Mouse (Mus musculus) heart, embryonic 10.5 days (tissue): ENCODE measurements around the gene Nubp1. TPM values are rescaled to one million over a fixed set of nuclear protein-coding genes. Genes with fewer than 3 reads are reported as not detected.

Experiments
- DNase-seq: peaks from one replicate; pipeline ENCODE4 v3.0.0-alpha.2; 2017; ENCODE audit warnings: low spot score
- H3K27ac ChIP-seq: fragments of 300-500 bp; sonication (generic); 2 replicates; pipeline ENCODE4 v1.5.1; 2016; ENCODE audit warnings: mild to moderate bottlenecking
- H3K27me3 ChIP-seq: fragments of 300-500 bp; sonication (generic); 2 replicates; pipeline ENCODE4 v1.6.1; 2016; ENCODE audit warnings: mild to moderate bottlenecking; ENCODE audit not compliant: poor library complexity, insufficient read depth, severe bottlenecking
- H3K36me3 ChIP-seq: fragments of 300-500 bp; sonication (generic); 2 replicates; pipeline ENCODE4 v1.6.1; 2016; ENCODE audit warnings: mild to moderate bottlenecking, moderate library complexity
- H3K4me1 ChIP-seq: fragments of 300-500 bp; sonication (generic); 2 replicates; pipeline ENCODE4 v1.6.1; 2016; ENCODE audit warnings: mild to moderate bottlenecking
- H3K4me3 ChIP-seq: fragments of 300-500 bp; sonication (generic); 2 replicates; pipeline ENCODE4 v1.5.1; 2016; ENCODE audit warnings: mild to moderate bottlenecking, moderate library complexity
- H3K9me3 ChIP-seq: fragments of 300-500 bp; sonication (generic); 2 replicates; pipeline ENCODE4 v1.6.1; 2016; ENCODE audit warnings: mild to moderate bottlenecking, moderate library complexity
- WGBS: fragments of 180-500 bp; shearing (Covaris S2); methylation state at CpG from one replicate; pipeline ENCODE4 v1.1.7; 2016; 5-methylcytosine and 5-hydroxymethylcytosine counted together
- polyA plus RNA-seq: library from polyadenylated mRNA; unstranded; fragments of >200 nt; fragmentation: Nextera tagmentation; extraction: Ambion mirVana; gene quantifications from 2 replicates; pipeline ENCODE4 v1.2.1, GENCODE M21; 2016

Gene Nubp1
- polyA plus RNA-seq: 60.1 and 70.9 TPM in 2 replicates

DNA sequence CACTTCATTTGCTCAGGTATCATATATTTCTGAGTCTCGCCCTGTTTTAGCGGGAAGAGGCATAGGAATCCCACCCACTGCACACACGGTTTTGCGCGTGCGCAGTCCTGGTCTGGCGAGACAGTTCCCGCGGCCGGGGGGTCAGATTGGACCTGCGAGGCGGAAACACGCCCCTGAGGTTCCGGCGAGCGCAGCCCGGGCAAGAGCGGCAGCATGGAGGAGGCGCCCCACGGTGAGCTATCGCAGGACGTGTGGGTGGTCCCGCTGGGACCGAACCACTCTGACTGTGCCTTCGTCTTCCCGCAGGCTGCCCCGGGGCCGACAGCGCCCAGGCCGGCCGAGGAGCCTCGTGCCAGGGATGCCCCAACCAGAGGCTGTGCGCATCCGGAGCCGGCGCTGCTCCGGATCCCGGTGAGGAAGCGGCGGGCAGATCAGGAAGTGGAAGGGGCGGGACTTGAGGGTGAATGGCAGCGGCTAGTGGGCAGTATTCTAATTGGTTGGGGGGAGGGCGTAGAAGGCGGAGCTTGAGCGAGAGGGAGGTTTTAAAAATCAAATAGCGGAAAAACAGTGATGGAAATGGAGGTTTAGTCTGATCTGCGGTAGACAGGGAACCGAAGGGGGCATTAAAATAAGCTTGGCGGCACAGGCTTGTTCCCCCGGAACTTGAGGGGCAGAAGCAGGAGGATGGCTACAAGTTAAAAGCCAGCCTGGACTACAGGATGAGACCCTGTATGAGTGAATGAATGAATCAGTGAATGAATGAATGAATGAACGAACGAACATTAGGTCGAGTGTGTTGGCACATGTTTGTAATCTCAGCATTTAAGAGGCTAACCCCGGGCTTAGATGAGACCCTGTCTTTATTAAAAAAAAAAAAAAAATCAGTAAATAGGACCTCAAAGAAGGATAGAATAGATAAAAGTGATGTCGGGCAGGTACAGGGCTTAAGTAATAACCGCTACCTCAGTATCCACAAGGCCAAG lies at the start of gene Nubp1:
Nubp1 (plus strand) TSS at position 185 of the 983 bp plus-strand sequence.
- Histone ChIP-seq H3K9me3 (no peaks in the 10 kb centered on the region), H3K36me3 (peaks cover 37% of the 10 kb centered on the region), H3K4me1 (peaks cover 12% of the 10 kb centered on the region), H3K27me3 (no peaks in the 10 kb centered on the region), H3K27ac (peak within 1 kb of the TSS; percentile 91), H3K4me3 (peak within 1 kb of the TSS; percentile 71)
- WGBS: 3% methylated on average over 56 of the region's 56 CpGs
- peak; percentile 98 for DNase-seq

DNA sequence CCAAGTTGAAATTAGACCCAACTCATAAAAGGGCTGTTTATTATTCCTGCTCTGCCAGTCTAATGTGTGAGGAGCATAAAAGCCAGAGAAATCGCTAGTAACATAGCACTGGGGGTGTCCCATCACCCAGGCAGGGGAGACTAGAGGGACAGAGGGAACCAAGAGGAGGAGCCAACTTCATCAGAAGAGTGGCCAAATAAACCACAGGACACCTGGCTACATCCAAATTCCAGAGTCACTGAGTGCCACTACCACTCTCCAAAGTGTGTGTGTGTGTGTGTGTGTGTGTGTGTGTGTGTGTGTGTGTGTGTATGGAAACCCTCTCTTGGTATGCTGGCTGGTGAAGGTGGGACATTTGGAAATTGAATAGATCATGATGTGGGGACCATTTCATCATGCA lies 48.7 kb upstream of the Nubp1 start:
- Histone ChIP-seq H3K4me1 (peaks cover 15% of the 10 kb centered on the region), H3K9me3 (no peaks in the 10 kb centered on the region), H3K27ac (no peak overlapping the region), H3K4me3 (no peak overlapping the region), H3K36me3 (no peaks in the 10 kb centered on the region), H3K27me3 (peaks cover 12% of the 10 kb centered on the region; the same call in 1 of the 2 replicates)
- whole genome bisulfite sequencing: 67% methylated on average over 1 of the region's 1 CpGs
- DNase-seq: no peak

DNA sequence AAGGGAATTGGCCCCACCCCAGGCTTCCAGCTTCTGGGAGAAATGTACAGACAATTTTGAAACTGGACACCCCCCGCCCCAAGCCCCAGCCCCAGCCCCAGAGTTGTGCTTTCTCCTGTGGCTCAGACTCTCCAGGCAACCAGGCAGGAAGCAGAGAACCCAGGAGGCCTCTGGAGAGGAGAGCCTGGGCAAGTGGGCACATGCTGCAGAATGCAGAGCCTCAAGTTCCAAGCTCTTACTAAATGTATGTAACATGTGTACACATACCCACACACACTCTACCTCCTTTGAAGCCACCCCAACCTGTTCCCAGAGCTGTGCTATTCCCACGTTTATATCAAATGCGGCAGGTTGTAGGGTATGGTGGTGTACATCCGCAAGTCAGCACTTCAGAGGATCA lies 46.0 kb upstream of the Nubp1 start:
- Histone ChIP-seq H3K4me1 (peaks cover 24% of the 10 kb centered on the region), H3K36me3 (no peaks in the 10 kb centered on the region), H3K27ac (no peak overlapping the region), H3K9me3 (no peaks in the 10 kb centered on the region), H3K4me3 (no peak overlapping the region), H3K27me3 (no peaks in the 10 kb centered on the region)
- 80% methylated on average over 4 of the region's 4 CpGs for WGBS
- DNase-seq: no peak

DNA sequence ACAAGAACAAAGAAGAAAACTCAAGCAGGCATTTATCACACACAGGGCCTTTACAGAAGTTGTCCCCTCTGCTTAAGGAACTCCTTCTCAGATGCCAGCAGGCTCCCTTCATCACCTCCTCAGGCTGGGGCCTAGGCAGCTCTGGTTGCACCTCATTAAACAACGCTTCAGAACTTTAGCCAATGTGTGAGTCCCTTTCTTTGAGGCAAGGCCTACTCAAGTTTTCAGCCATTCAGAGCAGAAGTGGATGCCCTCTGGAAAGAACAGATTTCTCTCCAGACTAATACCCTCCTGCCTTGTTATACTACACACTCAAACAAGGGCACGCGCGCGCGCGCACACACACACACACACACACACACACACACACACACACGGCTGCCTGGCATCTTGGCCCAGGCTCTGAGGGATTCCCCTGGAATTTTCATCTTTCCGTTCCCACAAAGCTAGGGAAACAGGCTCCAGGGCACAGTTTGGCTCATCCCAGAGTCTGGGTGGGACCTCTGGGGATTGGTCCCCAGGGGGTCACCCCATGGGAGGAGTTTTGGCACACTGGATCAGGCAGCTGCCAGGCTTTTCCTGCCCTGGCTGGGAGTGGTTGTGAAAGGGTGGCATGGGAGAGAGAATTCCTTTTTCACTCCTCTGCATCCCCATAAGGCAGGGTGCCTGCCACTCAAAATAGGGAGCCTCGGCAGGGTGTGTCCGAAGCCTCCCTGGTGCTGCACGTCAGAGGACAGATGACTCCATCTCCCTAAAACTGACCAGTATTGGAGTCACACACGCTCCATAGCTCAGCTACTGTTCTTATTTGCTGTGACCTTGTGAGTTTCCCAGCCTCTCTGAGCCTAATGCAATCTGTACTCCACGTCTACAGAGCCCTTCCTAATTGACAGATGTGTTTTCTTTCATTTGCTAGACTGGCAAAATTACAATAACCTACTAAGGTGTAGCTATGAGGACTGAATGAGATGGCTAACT lies 45.2 kb upstream of the Nubp1 start:
- Histone ChIP-seq H3K27me3 (no peaks in the 10 kb centered on the region), H3K9me3 (no peaks in the 10 kb centered on the region), H3K27ac (peak overlapping the region; percentile 42; the same call in 1 of the 2 replicates), H3K4me1 (peaks cover 24% of the 10 kb centered on the region), H3K4me3 (no peak overlapping the region), H3K36me3 (no peaks in the 10 kb centered on the region)
- DNase-seq: no peak
- WGBS: 79% methylated on average over 14 of the region's 14 CpGs

DNA sequence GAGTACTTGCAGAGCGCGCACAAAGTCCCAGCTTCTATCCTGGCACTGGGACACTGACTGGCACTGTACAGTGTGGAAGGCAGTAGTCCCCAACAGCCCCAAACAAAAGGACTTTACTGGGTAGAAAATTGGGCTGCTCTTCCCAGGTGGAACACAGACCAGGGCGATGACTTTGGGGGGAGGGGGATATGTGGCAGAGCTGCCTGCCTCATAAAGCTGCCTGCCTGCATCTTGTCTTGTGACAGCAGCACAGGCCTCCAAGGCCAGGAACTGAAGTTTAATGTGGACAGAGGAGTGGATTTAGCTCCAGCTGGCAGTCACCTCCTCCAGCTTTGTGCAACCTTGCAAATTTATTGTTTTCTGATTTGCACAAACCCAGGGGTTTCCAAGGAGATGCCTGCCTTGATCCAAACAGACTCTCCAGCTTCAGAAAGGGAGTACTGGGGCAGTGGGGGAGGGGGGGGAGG lies 42.2 kb upstream of the Nubp1 start:
- no peak for DNase-seq
- H3K27ac ChIP-seq: peak overlapping the region; percentile 47
- peaks cover 27% of the 10 kb centered on the region for H3K4me1 ChIP-seq
- H3K9me3 ChIP-seq: no peaks in the 10 kb centered on the region
- H3K36me3 ChIP-seq: no peaks in the 10 kb centered on the region
- H3K4me3 ChIP-seq: no peak overlapping the region
- 64% methylated on average over 3 of the region's 3 CpGs for WGBS
- H3K27me3 ChIP-seq: no peaks in the 10 kb centered on the region

DNA sequence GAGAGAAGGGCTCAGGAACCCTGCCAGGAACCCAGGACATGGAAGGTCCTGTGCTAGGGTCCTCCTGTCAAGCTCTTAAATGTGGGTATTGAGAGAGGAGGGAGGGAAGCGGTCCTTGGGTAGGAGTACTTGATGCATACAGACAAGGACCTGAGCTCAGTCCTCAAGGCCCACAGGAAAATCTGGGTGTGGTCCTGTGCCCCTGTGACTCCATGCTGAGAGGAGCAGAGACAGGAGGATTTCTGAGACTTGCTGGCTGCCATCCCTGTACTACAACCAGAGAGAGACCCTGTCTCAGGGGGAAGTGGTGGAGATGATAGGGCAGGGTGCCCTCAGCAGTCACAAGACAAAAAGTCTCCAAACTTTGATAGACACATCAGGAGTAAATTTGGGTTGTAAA lies 41.8 kb upstream of the Nubp1 start:
- Histone ChIP-seq H3K4me3 (no peak overlapping the region), H3K36me3 (no peaks in the 10 kb centered on the region), H3K4me1 (peaks cover 30% of the 10 kb centered on the region), H3K27ac (peak overlapping the region; percentile 47; the same call in 1 of the 2 replicates), H3K9me3 (no peaks in the 10 kb centered on the region), H3K27me3 (no peaks in the 10 kb centered on the region)
- DNase-seq: no peak
- WGBS: 89% methylated on average over 1 of the region's 1 CpGs

DNA sequence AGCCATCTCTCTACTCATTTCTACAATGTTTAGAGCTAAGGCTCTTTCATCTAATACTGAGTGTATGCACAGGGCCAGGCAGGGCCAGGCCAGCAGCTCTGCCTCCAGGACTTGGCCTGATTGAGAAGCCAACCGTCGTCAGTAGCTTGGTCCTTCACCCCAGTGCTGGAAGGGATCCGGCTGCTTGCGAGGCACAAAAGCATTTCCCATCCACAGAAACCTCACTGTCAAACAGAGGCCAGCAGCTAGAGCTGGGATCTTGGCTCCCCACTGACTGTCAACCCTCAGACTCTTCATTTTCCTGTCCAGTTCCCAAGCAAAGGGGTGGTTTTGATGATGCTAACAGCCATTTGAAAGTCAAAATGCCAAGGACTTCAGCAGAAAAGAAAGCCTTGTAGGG lies 39.4 kb upstream of the Nubp1 start:
- Histone ChIP-seq H3K9me3 (no peaks in the 10 kb centered on the region), H3K4me1 (peaks cover 27% of the 10 kb centered on the region), H3K27ac (no peak overlapping the region), H3K4me3 (no peak overlapping the region), H3K27me3 (no peaks in the 10 kb centered on the region), H3K36me3 (no peaks in the 10 kb centered on the region)
- WGBS: 78% methylated on average over 4 of the region's 4 CpGs
- DNase-seq: no peak

DNA sequence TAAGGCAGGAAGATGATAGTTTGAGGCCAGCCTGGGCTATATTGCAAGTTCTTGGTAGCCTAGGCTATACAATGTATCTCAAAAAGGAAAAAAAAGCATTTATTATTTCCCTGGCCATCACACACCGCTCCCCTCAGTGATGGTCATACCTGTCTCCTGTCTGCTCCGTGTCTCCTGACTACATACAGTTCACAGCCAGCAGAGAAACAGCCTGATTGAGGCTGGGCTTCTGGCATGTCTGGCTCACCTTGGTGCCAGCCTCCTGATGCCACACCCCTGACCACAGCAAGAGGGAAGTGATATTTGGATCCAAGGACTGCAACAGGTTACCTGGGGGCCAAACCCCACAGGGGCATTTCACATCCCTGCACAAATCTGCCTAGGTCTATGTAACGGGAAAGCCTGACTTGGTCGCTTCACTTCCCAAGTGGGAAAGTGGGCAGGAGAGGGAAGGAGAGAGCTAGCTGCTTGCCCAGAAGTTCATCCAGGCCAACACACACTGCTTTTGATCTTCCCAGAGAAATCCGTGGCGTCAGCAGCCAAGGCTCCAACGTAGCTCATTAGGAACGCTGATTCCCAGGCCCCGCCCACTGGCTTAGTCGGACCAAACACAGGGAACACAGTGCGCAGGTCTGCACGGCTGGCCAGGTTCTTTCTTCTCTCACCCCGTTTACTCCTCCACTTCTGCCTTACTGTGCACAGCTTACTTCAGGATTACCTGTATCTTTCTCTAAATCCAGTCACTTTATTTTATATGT lies 37.3 kb upstream of the Nubp1 start:
- H3K36me3 ChIP-seq: no peaks in the 10 kb centered on the region
- H3K4me1 ChIP-seq: peaks cover 29% of the 10 kb centered on the region
- no peaks in the 10 kb centered on the region for H3K9me3 ChIP-seq
- H3K27me3 ChIP-seq: no peaks in the 10 kb centered on the region
- peak; percentile 82 for DNase-seq
- peak overlapping the region; percentile 67 for H3K27ac ChIP-seq
- 27% methylated on average over 13 of the region's 13 CpGs for WGBS
- H3K4me3 ChIP-seq: peak overlapping the region; percentile 42

DNA sequence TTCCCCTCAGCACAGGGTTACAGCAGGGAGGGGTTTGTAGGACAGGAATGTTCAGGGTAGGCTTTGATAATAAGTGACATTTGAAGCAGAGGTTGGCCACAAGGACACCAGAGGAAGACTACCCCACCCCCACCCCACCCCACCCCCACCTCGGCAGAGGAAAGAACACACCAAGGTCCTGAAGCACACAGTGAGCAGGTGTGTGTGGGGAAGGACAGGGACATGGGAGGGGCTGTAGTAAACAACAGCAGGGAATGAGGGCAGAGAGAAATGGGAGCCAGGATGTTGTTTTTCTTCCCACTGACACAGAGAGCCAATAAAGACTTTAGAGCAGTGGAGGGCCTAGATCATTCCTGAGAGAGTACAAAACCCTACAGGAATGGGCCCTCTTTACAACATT lies 34.5 kb upstream of the Nubp1 start:
- Histone ChIP-seq H3K4me3 (no peak overlapping the region), H3K4me1 (peaks cover 19% of the 10 kb centered on the region), H3K9me3 (no peaks in the 10 kb centered on the region), H3K27me3 (no peaks in the 10 kb centered on the region; the same call in 1 of the 2 replicates), H3K36me3 (no peaks in the 10 kb centered on the region), H3K27ac (0 out of 2 replicates have a peak overlapping the region, but pooled peaks have one; percentile 22)
- no peak for DNase-seq
- WGBS: 31% methylated on average over 1 of the region's 1 CpGs

DNA sequence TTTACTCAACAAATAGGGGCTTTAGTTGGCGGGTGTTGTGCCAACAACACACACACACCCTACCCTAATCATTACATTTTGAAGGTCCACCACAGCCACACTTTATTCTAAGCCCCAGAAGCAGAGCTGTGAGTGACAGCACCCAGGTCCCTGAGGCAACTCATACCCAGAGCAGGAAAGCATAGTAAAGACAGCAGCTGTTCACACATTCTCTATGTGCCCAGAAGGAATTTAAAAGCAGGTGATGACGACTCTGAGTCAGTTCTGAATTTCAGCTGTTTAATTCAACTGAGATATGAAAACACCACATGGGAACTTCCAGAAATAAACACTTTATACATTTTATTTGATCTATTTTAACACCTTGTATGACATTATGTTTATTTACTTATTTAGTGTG lies 32.2 kb upstream of the Nubp1 start:
- Histone ChIP-seq H3K27ac (no peak overlapping the region), H3K36me3 (no peaks in the 10 kb centered on the region), H3K4me3 (no peak overlapping the region), H3K27me3 (no peaks in the 10 kb centered on the region; the same call in 1 of the 2 replicates), H3K4me1 (peaks cover 21% of the 10 kb centered on the region), H3K9me3 (no peaks in the 10 kb centered on the region)
- 62% methylated on average over 2 of the region's 2 CpGs for WGBS
- no peak for DNase-seq

DNA sequence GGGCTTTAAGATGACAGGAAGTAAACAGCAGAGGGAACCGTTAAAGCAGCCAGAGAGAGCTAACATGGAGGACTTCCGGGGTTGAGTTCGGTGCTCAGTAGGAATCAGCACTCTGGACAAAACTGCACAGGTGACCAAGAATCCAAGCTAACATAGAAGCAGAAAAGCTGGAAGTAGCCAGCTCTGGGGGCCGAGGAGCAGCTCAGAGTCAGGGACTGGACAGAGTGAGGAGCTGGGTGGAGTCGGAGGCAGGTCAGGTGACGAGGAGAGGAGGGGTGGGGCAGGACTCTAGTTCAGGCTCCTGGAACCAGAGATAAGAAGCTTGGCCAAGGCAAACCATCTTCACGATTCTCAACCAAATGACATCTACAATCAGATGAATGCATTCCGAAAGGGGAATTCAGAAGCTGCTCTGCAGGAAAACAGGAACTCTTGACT lies 27.7 kb upstream of the Nubp1 start:
- peak overlapping the region; percentile 51 for H3K4me3 ChIP-seq

DNA sequence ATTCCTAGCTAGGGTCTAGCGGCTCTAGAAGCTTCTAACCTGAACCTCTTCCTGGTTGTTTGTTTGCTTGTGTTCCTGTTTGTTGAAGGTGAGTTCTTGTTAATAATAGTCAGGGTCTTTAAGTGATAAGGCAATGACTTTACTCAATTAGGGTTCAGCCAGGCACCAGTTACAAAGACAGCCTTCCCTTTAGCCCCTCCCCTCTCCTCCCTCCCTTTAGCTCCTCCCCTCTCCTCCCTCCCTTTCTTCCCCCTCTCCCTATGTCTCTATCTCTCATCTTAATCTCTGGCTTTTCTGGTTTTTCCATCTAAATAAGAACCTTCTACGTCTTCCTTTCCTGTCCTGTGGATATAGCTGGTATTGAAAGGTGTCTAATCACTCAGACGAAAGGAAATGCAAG lies 27.2 kb upstream of the Nubp1 start:
- peaks cover 7% of the 10 kb centered on the region; the same call in 1 of the 2 replicates for H3K27me3 ChIP-seq
- peaks cover 5% of the 10 kb centered on the region for H3K4me1 ChIP-seq
- H3K36me3 ChIP-seq: no peaks in the 10 kb centered on the region
- H3K4me3 ChIP-seq: 0 out of 2 replicates have a peak overlapping the region, but pooled peaks have one; percentile 51
- no peak for DNase-seq
- no peaks in the 10 kb centered on the region for H3K9me3 ChIP-seq
- 0 out of 2 replicates have a peak overlapping the region, but pooled peaks have one; percentile 74 for H3K27ac ChIP-seq
- WGBS: 65% methylated on average over 3 of the region's 3 CpGs

More for the DNA sequence above, 27.7 kb upstream of the Nubp1 start:
- peaks cover 7% of the 10 kb centered on the region; the same call in 1 of the 2 replicates for H3K27me3 ChIP-seq
- no peaks in the 10 kb centered on the region for H3K36me3 ChIP-seq
- 20% methylated on average over 8 of the region's 8 CpGs for WGBS
- DNase-seq: peak; percentile 91
- H3K27ac ChIP-seq: peak overlapping the region; percentile 74; the same call in 1 of the 2 replicates
- H3K4me1 ChIP-seq: peaks cover 8% of the 10 kb centered on the region
- no peaks in the 10 kb centered on the region for H3K9me3 ChIP-seq
